Mouse (Mus musculus) layer of hippocampus, adult 8-10 months (tissue): ENCODE results near the gene Slc28a3. TPM values are rescaled to one million over a fixed set of nuclear protein-coding genes. Genes with fewer than 3 reads are reported as not detected.

Experiments used
- DNase-seq, 2 experiments: peaks; one replicate each; pipeline ENCODE4 v3.0.0; 2022; ENCODE audit warnings: low spot score in 2 of 2
- total RNA-seq, 4 experiments: library from RNA; stranded (reverse); gene quantifications; 2 replicates each; pipeline ENCODE4 v1.2.4; 2022

Slc28a3 gene
- total RNA-seq, 4 experiments from 2014 or later, result 0.11 to 0.85 (median 0.37) TPM; not detected in 1

DNA sequence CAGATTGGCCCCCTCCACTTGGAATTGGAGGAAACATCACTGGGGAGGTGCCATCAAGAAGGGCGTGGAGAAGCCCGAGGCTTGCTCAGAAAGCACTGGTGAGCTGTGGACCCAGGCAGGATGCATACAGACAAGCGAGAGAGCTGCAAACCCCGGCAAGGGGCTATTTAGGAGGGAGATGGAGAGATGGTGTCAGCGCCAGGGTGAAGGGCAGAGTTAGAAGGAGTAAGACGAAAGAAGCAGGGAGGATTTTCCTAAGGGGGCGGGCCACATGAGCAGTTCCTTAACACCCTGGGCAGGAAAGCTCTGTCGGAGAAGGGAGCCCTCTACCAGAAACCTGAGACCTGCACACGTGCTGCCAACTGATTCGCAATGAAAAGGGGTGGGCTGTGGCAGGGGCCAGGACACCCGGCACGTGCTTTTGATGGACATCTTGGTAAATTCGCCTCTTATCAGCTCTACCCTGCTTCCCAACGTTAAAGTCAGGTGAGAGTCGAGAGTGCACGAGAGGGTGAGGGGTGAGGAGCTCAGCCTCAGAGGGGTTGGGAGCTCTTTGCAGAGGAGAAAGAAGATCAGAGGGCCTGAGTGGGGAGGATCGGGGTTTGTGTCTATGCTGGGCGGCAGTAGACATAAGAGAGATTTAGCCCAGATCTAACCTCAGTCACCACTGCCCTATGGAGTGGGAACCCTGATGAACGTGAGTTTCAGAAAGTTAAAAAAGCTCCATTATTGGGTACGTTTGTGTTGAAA lies 87.5 kb downstream of the Slc28a3 start:
- no peak for DNase-seq

DNA sequence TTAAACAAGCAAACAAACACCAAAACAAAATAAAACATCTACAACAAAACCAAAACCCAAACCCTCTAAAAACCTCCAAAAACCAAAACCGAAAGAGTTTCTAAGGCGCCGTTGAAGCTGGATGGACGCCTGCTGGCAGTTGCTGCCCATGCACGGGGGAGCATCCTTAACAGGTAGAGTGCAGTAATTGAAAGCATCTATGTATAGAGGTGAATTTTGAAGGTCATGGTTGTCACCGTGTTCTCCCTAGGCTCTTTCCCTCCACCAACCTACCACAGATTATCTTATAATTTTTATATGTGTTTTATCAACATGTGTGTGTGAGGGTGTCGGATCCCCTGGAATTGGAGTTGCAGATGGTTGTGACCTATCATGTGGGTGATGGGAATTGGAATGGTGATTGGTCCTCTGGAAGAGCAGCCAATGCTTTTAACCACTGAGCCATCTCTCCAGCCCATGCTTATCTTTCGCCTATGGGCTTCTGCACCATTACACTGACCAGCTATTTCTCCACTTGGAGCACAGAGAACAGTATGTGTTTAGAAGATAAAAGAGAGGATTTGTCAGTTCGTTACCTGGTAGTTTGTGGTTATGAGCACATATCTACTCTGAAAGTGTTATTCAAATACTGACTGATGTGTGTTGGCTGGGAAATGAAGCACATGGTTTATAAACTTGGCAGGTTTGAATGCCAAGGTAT lies 89.2 kb downstream of the Slc28a3 start:
- no peak for DNase-seq

DNA sequence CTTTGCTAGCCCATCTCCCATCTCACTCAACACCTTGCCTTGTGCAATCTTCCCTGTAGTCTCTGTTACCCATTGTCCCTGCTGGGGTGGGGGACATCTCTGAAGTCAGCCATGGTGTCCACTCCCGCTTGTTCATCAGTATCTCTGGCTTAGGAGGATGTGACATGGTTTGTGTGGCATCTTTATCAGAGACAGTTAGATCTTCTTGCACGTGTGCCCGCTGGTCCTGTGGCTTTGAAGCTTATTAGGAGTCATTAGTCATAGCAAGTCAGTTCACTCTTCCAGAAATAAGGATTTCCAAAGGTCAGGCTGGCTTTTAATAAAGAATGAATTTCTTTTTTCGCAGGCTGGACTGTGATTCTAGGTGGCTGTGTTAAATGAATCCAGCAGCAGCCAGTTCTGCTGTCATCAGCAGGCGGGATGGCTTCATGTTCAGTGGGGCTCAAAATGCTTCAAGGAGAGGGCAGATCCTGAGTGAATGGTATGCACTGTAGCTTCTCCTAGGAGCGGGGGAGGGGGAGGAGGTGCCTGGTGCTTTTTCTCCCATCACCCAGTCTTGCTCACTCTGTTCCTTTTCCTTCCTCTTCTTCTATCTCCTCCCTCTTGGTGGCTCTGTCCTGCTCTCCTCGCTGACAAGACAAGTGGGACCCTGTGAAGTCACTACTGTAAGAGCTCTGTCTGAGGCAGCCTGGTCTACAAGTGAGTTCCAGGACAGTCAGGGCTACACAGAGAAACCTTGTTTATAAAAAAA lies 89.9 kb downstream of the Slc28a3 start:
- no peak for DNase-seq

DNA sequence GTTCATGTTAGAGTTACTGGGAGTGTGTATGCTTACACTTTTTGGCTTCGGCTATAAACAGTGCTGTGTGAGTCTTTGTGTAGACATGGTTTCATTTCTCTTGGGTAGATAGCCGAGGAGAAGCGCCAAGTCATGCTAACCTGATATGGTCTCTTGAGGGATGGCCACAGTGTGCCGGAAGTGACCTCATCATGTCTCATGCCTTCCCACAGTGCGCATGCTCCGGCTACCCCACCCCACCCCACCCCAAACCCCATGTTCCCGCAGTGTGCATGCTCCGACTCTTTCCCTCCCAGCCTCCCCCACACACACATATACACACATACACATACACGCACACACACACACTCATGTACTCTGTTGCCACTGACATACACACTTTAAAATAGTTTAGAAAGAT lies 90.6 kb downstream of the Slc28a3 start:
- DNase-seq, result no peak

DNA sequence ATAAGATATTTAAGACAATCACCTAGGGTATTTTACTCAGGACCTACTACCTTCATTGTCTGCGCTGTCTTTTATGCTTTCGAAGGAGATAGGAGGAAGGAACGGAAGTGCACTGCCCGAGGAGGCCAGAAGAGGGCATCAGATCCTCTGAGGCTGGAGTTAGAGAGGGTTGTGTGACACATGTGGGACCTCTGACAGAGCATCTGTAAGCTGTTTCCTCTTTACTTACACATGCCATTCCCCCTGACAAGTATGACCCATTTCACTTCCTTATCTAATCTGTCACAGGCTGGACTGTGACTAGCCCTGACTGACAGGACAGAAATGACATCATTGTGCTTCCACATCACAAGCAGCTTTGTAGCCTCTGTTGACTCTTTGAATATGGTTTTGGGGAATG lies 94.4 kb downstream of the Slc28a3 start:
- DNase-seq, result no peak

DNA sequence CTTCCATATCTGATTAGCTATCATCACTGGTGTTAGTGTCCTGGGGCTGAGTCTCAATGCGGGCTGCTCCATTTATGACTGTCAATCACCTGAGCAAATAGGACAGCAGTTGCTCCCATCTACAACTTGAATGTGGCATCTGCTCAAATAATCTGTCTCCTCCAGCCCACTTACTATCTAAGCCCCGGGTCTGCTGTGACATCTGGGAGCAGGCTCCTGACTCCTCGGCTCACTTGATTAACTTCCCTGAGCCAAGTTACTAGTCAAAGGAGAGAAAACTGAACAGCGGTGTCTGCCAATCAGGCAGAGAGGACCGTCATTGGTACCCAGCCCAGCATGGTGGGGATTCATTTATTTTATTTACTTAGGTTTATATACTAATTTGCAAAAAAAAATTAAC lies 95.0 kb downstream of the Slc28a3 start:
- no peak for DNase-seq

DNA sequence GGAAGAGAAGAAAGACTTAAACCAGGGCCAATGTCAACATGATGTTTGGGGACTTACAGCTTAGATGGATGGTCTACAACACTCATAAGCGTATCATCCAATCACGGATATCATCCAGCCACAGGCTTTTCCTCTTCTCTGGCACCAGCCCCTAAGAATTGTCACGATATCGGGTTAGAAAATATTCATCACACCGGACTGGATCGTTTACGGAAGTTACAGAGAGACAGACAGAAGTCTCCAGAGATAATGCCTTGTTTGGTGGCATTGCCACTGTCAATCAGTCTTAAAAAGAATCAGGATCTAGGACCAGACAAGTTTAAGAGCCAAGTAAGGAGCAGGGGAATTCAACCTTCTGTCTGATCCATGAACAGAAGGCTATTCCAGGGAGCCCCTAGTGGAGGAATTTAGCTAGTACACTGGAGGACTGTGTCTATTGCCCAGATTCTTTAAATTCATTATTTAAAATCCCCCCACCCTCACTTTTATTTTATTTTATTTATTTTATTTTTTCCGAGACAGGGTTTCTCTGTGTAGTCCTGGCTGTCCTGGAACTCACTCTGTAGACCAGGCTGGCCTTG lies 96.4 kb downstream of the Slc28a3 start:
- DNase-seq, result no peak

DNA sequence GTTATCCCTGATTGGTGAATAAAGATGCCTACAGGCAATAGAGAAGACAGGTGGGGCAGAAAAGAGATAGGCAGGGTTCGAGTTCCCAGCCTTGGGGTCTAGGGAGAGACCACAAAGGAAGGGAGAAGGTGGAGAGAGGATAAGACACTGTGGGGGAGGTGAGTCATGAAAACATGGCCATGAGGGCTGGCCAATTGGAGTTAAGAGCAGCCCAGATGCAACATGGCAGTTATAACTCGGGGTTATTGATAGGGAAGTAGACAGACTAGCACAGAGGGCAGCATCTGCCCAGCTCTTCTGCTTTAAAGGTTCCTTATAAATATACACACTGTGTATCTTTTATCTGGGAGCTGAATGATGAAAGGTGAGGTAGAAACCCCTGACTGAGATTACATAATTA lies 98.8 kb downstream of the Slc28a3 start:
- DNase-seq, result no peak

DNA sequence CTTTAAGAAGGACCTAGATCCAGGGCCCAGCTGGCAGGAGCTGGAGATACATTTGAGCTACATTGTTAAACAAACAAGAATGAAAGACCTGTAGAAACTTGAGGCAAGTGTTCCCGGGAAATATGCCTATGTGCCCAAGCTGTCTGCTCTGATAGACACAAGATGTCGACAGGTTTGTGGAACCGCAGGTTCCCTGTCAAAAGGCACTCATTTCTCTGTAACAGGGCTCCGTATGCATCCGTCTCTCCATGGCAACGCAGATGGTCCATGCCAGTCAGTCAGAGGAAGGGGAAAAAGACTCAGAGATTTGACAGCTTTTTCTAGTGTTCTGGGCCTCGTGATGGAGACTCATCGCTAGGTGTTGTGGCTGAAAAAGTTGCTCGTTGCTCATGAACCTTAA lies 99.4 kb downstream of the Slc28a3 start:
- peak in 1 of 2 experiments; percentile 39 for DNase-seq

DNA sequence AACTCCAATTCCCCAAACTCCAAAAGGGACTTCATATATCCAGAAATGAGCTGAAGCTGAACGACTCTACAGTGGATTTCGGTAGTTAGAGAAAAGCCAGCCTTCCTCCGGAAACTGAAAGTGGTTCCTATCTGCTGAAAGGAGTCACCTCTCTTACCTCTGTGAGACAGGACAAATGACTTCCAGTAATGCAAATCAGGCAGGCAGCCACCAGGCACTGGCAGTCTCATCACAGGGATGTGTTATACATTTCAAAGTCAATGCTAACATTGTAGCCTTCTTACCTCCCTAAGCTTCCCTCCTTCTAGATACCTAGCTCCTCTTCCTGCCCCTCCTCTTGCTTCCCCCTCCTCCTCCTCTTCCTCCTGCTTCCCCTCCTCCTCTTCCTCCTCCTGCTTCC lies 101.4 kb downstream of the Slc28a3 start:
- no peak for DNase-seq

DNA sequence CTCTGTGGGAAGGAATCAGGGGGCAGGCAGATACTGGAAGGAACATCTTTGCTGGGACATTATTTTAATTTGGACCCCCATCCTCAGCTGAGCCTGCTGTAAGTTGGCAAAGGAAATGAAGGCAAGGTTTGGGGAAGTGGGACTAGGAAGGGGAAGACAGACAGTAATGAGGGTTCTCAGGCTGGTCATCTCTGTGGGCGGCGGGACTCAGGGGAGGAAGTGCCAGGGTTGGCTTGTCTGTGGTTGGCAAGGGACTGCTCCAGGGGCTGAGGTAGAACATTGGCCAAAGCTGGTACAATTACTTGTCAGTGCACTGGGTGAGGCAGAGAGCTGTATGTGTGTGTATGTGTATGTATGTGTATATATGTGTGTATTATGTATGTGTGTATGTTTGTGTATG lies 107.1 kb downstream of the Slc28a3 start:
- DNase-seq, result no peak

DNA sequence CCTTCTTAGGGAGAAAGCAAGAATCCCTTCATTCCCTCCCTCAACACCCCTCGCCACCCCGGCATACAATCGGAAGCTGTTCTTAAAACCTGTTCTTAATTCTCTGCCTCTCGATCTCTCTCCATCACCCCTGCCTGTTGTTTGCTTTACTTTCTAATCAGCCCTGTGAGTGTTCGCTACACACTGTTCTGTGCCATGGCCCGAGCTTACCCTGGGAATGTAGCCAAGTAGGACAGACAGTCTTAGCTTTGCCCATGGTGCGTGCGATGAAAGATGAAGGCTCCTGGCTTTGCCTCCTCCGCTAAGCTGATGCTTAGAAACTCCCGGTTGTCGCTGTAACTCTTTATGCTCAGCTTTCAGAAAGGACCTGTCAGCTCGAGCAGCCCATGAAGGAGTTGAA lies 112.9 kb downstream of the Slc28a3 start:
- DNase-seq, result no peak

Other genes with a start within 250 kb of the Slc28a3 start
- gene 2210016F16Rik, start 225.7 kb downstream of the Slc28a3 start, total RNA-seq, result 1 to 10 TPM; 6.8 to 9.5 (median 7.6) TPM
- gene Rmi1, start 208.6 kb downstream of the Slc28a3 start, total RNA-seq, result 10 to 100 TPM; 17.0 to 20.7 (median 18.1) TPM
- gene Hnrnpk, start 207.5 kb downstream of the Slc28a3 start, total RNA-seq, result 100 to 1,000 TPM; 676 to 762 (median 708) TPM
- gene Ntrk2, start 195.7 kb upstream of the Slc28a3 start, total RNA-seq, result 100 to 1,000 TPM; 326 to 378 (median 341) TPM